Mouse (Mus musculus) CH12.LX (cell line): ENCODE measurements around the gene Selenoi. TPM values are rescaled to one million over a fixed set of nuclear protein-coding genes. Genes with fewer than 3 reads are reported as not detected.

Experiments used
- DNase-seq: peaks from one replicate; pipeline ENCODE4 v3.0.0-alpha.2; 2013; ENCODE audit errors: extremely low read depth
- H3K27ac ChIP-seq: 2 replicates; pipeline ENCODE4 v1.5.1; 2012; ENCODE audit warnings: low read depth, mild to moderate bottlenecking, control low read depth, moderate library complexity; ENCODE audit not compliant: insufficient read depth
- H3K27me3 ChIP-seq: replicated peaks from 2 replicates; pipeline ENCODE3; 2012; ENCODE audit warnings: inconsistent platforms
- H3K36me3 ChIP-seq, 2 experiments: replicated peaks in 1 of 2; 2 replicates each; pipeline versions ENCODE3 to v1.6.1; 2012; ENCODE audit warnings: inconsistent platforms in 1 of 2, low read length in 1 of 2, mild to moderate bottlenecking in 1 of 2, mixed read lengths in 1 of 2, moderate library complexity in 1 of 2; ENCODE audit not compliant: control insufficient read depth in 1 of 2, insufficient read depth in 1 of 2
- H3K4me1 ChIP-seq, 2 experiments: 2 replicates each; pipeline ENCODE4 v1.6.1; 2012; ENCODE audit warnings: inconsistent platforms in 1 of 2, moderate library complexity in 1 of 2; ENCODE audit not compliant: insufficient read depth in 2 of 2, control insufficient read depth in 1 of 2
- H3K4me2 ChIP-seq: 2 replicates; pipeline ENCODE4 v1.6.1; 2012; ENCODE audit warnings: low read depth, mild to moderate bottlenecking, control low read depth; ENCODE audit not compliant: poor library complexity, insufficient read depth, severe bottlenecking
- H3K4me3 ChIP-seq, 3 experiments: fragments of 150-350 bp in 1 of 3; sonication (generic) in 1 of 3; replicated peaks in 1 of 3; 2 replicates each; pipeline versions ENCODE3 to v1.5.1; 2011 to 2012; ENCODE audit warnings: low read depth in 2 of 3, low read length in 2 of 3, mild to moderate bottlenecking in 2 of 3, moderate library complexity in 2 of 3, control low read depth in 1 of 3, improper control_type of control experiment in 1 of 3, inconsistent platforms in 1 of 3, mixed read lengths in 1 of 3; ENCODE audit not compliant: poor library complexity in 1 of 3
- H3K79me2 ChIP-seq: replicated peaks from 2 replicates; pipeline ENCODE4 v1.6.1; 2012; ENCODE audit warnings: mild to moderate bottlenecking, moderate library complexity; ENCODE audit not compliant: control insufficient read depth, poor library complexity, insufficient read depth, severe bottlenecking; ENCODE audit errors: extremely low read depth
- H3K9ac ChIP-seq: 2 replicates; pipeline ENCODE4 v1.6.1; 2012; ENCODE audit warnings: low read depth, mild to moderate bottlenecking, control low read depth, moderate library complexity; ENCODE audit not compliant: insufficient read depth
- H3K9me3 ChIP-seq: replicated peaks from 2 replicates; pipeline ENCODE3; 2012; ENCODE audit warnings: low read length, inconsistent platforms, mixed read lengths
- BHLHE40 ChIP-seq: IDR thresholded peaks from 2 replicates; pipeline ENCODE4 v1.6.1; 2011; ENCODE audit warnings: mild to moderate bottlenecking, low read depth, low read length, improper control_type of control experiment
- CHD1 ChIP-seq: IDR thresholded peaks from 2 replicates; pipeline ENCODE4 v1.6.1; 2012; ENCODE audit warnings: low read depth, low read length, improper control_type of control experiment, inconsistent platforms
- ELF1 ChIP-seq: IDR thresholded peaks from 2 replicates; pipeline ENCODE4 v1.6.1; 2014; ENCODE audit warnings: low read depth, mild to moderate bottlenecking, inconsistent platforms, low read length, improper control_type of control experiment
- ETS1 ChIP-seq: conservative IDR thresholded peaks from 2 replicates; pipeline ENCODE4 v1.6.1; 2012; ENCODE audit warnings: low read depth, mild to moderate bottlenecking, inconsistent platforms, low read length, improper control_type of control experiment, moderate library complexity
- IRF4 ChIP-seq: IDR thresholded peaks from 2 replicates; pipeline ENCODE4 v1.6.1; 2014; ENCODE audit warnings: low read depth, mild to moderate bottlenecking, inconsistent platforms, low read length, improper control_type of control experiment
- JUN ChIP-seq: IDR thresholded peaks from 2 replicates; pipeline ENCODE4 v1.6.1; 2011; ENCODE audit warnings: low read depth, mild to moderate bottlenecking, low read length, improper control_type of control experiment, moderate library complexity; ENCODE audit not compliant: insufficient read depth
- JUND ChIP-seq: conservative IDR thresholded peaks from 2 replicates; pipeline ENCODE4 v1.6.1; 2011; ENCODE audit warnings: low read depth, low read length, improper control_type of control experiment
- KAT2A ChIP-seq: IDR thresholded peaks from 2 replicates; pipeline ENCODE4 v1.6.1; 2012; ENCODE audit warnings: low read length, improper control_type of control experiment, inconsistent platforms; ENCODE audit not compliant: insufficient replicate concordance
- MAX ChIP-seq: IDR thresholded peaks from 2 replicates; pipeline ENCODE4 v1.6.1; 2011; ENCODE audit warnings: low read length, improper control_type of control experiment
- MAZ ChIP-seq: IDR thresholded peaks from 2 replicates; pipeline ENCODE4 v1.6.1; 2012; ENCODE audit warnings: low read depth, mild to moderate bottlenecking, inconsistent platforms, low read length, improper control_type of control experiment, moderate library complexity
- MYC ChIP-seq: IDR thresholded peaks from 2 replicates; pipeline ENCODE4 v1.6.1; 2011; ENCODE audit warnings: low read depth, mild to moderate bottlenecking, improper control_type of control experiment, low read length
- NRF1 ChIP-seq: IDR thresholded peaks from 2 replicates; pipeline ENCODE4 v1.6.1; 2014; ENCODE audit warnings: low read depth, mild to moderate bottlenecking, inconsistent platforms, low read length, improper control_type of control experiment, moderate library complexity
- POLR2AphosphoS2 ChIP-seq: IDR thresholded peaks from 2 replicates; pipeline ENCODE4 v1.6.1; 2011; ENCODE audit warnings: low read depth, low read length, improper control_type of control experiment
- USF1 ChIP-seq: IDR thresholded peaks from 2 replicates; pipeline ENCODE4 v1.6.1; 2014; ENCODE audit warnings: low read depth, mild to moderate bottlenecking, inconsistent platforms, low read length, improper control_type of control experiment
- ZMIZ1 ChIP-seq: IDR thresholded peaks from 2 replicates; pipeline ENCODE4 v1.6.1; 2012; ENCODE audit warnings: low read depth, mild to moderate bottlenecking, inconsistent platforms, low read length, improper control_type of control experiment
- ZNF384 ChIP-seq: IDR thresholded peaks from 2 replicates; pipeline ENCODE4 v1.6.1; 2012; ENCODE audit warnings: low read depth, low read length, improper control_type of control experiment, inconsistent platforms
- dilution Hi-C: fragments of 300-500 bp; cut with MboI; formaldehyde crosslinking; loops from 2 replicates; pipeline ENCODE4 v1.14.3; 2020; ENCODE audit warnings: low sequenced_read_pairs; ENCODE audit not compliant: extremely low pct_unique_long_range_greater_than_20kb, extremely low pct_ligation_motif_present
- in situ Hi-C: fragments of 300-500 bp; cut with MboI; formaldehyde crosslinking; loops from 3 replicates; pipeline ENCODE4 v1.14.3; 2019; ENCODE audit warnings: low sequenced_read_pairs, low pct_ligation_motif_present, low pct_unique_long_range_greater_than_20kb, mixed read lengths
- polyA plus RNA-seq: library from polyadenylated mRNA; unstranded; fragments of >175 nt; gene quantifications from 2 replicates; pipeline ENCODE4 v1.2.1, GENCODE M21; 2012; ENCODE audit warnings: low read depth; ENCODE audit not compliant: insufficient read length
- total RNA-seq, 2 experiments: library from RNA; depleted of rRNA; stranded (reverse); fragments of 300-350 nt in 1 of 2; fragments of >200 nt in 1 of 2; gene quantifications; 2 replicates each; pipeline ENCODE4 v1.2.3; 2012 to 2014

Selenoi gene
- total and polyA plus RNA-seq, 3 experiments: 27.0 to 51.3 (median 36.1) TPM

DNA sequence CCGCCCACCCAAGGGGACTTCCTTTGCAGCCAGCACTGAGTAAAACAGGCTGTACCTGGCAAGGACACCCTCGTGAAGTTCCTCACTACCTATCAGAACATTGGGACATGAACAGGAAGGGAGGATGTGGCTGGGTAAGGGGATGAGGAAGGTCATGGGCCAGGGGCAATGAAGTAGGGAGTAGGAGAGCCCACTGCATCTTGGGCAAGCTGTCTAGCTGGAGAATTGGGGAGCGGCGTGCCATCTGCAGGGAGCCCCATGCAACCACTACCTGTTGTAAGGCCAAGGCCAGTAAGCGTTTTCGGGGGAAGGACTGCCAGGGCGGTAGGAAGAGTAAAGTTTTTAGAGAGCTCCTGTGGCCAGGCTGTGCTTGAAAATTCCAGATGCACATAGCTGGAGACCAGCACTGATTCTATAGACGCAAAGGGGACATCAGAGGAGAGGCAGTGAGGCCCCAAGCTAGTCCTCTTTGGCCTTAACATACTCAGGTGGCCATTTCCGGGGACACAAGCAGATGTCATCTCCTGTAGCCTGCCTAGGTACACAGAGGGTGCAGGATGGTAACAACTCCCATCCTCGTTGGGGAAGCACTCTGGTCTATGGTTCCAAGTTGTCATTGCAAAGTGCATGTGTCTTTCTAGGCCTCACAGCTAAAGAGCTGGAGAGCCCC, 29.0 kb upstream of the Selenoi start:
- Histone ChIP-seq H3K4me3 (no peak overlapping the region), H3K27me3 (no peaks in the 10 kb centered on the region), H3K79me2 (no peaks in the 10 kb centered on the region), H3K4me2 (no peak overlapping the region), H3K9me3 (no peaks in the 10 kb centered on the region), H3K27ac (no peak overlapping the region), H3K4me1 (peaks cover 13 to 31% of the 10 kb centered on the region in 2 experiments), H3K36me3 (no peaks in the 10 kb centered on the region), H3K9ac (no peak overlapping the region)
- no peak for DNase-seq
- TF ChIP-seq ETS1: no peak
- no peak for TF ChIP-seq JUN
- TF ChIP-seq ZNF384: no peak
- no peak for TF ChIP-seq JUND
- no peak for TF ChIP-seq BHLHE40
- no peak for TF ChIP-seq USF1
- no peak for TF ChIP-seq POLR2AphosphoS2
- TF ChIP-seq CHD1: no peak
- no peak for TF ChIP-seq MAX
- TF ChIP-seq ZMIZ1: no peak
- TF ChIP-seq IRF4: no peak
- TF ChIP-seq ELF1: no peak
- TF ChIP-seq KAT2A: no peak
- TF ChIP-seq NRF1: no peak
- TF ChIP-seq MYC: no peak
- TF ChIP-seq MAZ: no peak
- in situ Hi-C loops (no loop called here), dilution Hi-C loops (no loop called here)

- dilution Hi-C loops: no loop called here
- DNase-seq: no peak
- no peak overlapping the region for H3K4me2 ChIP-seq
These were observed 27.9 kb upstream of the Selenoi start for GRCm38 (mm10) chr5:30204441-30204840.

More at GRCm38 (mm10) chr5:30204441-30204840, 27.9 kb upstream of the Selenoi start:
- Histone ChIP-seq H3K9me3 (no peaks in the 10 kb centered on the region), H3K79me2 (no peaks in the 10 kb centered on the region), H3K9ac (no peak overlapping the region), H3K4me1 (peaks cover 6 to 20% of the 10 kb centered on the region in 2 experiments), H3K36me3 (no peaks in the 10 kb centered on the region), H3K27me3 (no peaks in the 10 kb centered on the region), H3K4me3 (no peak overlapping the region), H3K27ac (no peak overlapping the region)
- in situ Hi-C loops: no loop called here
- TF ChIP-seq NRF1 (no peak), ETS1 (no peak)
